Mouse (Mus musculus): Measurements from ENCODE around the gene Dgcr2. TPM values are rescaled to one million over a fixed set of nuclear protein-coding genes. Genes with fewer than 3 reads are reported as not detected.

Dgcr2 gene
- polyA plus RNA-seq, 1 experiment from 2014 or later = 47.9 TPM

- no peak overlapping the region for H3K4me3 ChIP-seq (ENCODE audit: low read depth, low read length)
- H3K27ac ChIP-seq (ENCODE audit: low read depth, low read length) = no peak overlapping the region
- WGBS = 80% methylated on average over 6 of the region's 6 CpGs
- peaks cover 43% of the 10 kb centered on the region for H3K36me3 ChIP-seq (ENCODE audit: control insufficient read depth, insufficient read depth, low read length)
- ATAC-seq (replicated peaks; ENCODE audit: low FRiP score) (no peak), DNase-seq (ENCODE audit: low spot score) (no peak)
- no peaks in the 10 kb centered on the region for H3K9me3 ChIP-seq (ENCODE audit: control insufficient read depth, low read length)
- H3K4me1 ChIP-seq (replicated peaks; ENCODE audit: control insufficient read depth, insufficient read depth, low read length) = no peaks in the 10 kb centered on the region
- H3K27me3 ChIP-seq (replicated peaks; ENCODE audit: control insufficient read depth, insufficient read depth, low read length) = no peaks in the 10 kb centered on the region
- no peak overlapping the region for H3K4me2 ChIP-seq
- H3K9ac ChIP-seq (ENCODE audit: low read depth, low read length) = no peak overlapping the region
Measured at GRCm38 (mm10) chr16:17849486-17849885, 48.9 kb downstream of the Dgcr2 start.

- H3K9me3 ChIP-seq (ENCODE audit: control insufficient read depth, low read length) = no peaks in the 10 kb centered on the region
- no peak overlapping the region for H3K4me3 ChIP-seq (ENCODE audit: low read depth, low read length)
- H3K27ac ChIP-seq (ENCODE audit: low read depth, low read length) = no peak overlapping the region
- H3K9ac ChIP-seq (ENCODE audit: low read depth, low read length) = no peak overlapping the region
- DNase-seq (ENCODE audit: low spot score) (no peak), ATAC-seq (replicated peaks; ENCODE audit: low FRiP score) (no peak)
- WGBS = 29% methylated on average over 1 of the region's 1 CpGs
- peaks cover 42% of the 10 kb centered on the region for H3K36me3 ChIP-seq (ENCODE audit: control insufficient read depth, insufficient read depth, low read length)
- H3K4me1 ChIP-seq (replicated peaks; ENCODE audit: control insufficient read depth, insufficient read depth, low read length) = no peaks in the 10 kb centered on the region
- no peak overlapping the region for H3K4me2 ChIP-seq
- H3K27me3 ChIP-seq (replicated peaks; ENCODE audit: control insufficient read depth, insufficient read depth, low read length) = no peaks in the 10 kb centered on the region
Measured at GRCm38 (mm10) chr16:17848928-17849327, 49.4 kb downstream of the Dgcr2 start.

GRCm38 (mm10) chr16:17848431-17848830 lies 49.9 kb downstream of the Dgcr2 start:
- H3K27me3 ChIP-seq (replicated peaks; ENCODE audit: control insufficient read depth, insufficient read depth, low read length) = no peaks in the 10 kb centered on the region
- no peak for DNase-seq (ENCODE audit: low spot score)
- H3K4me3 ChIP-seq (ENCODE audit: low read depth, low read length) = no peak overlapping the region
- H3K27ac ChIP-seq (ENCODE audit: low read depth, low read length) = no peak overlapping the region
- H3K4me1 ChIP-seq (replicated peaks; ENCODE audit: control insufficient read depth, insufficient read depth, low read length) = no peaks in the 10 kb centered on the region
- no peak overlapping the region for H3K9ac ChIP-seq (ENCODE audit: low read depth, low read length)
- 87% methylated on average over 6 of the region's 6 CpGs for WGBS
- no peak overlapping the region for H3K4me2 ChIP-seq
- no peak for ATAC-seq (replicated peaks; ENCODE audit: low FRiP score)
- peaks cover 47% of the 10 kb centered on the region for H3K36me3 ChIP-seq (ENCODE audit: control insufficient read depth, insufficient read depth, low read length)
- H3K9me3 ChIP-seq (ENCODE audit: control insufficient read depth, low read length) = no peaks in the 10 kb centered on the region

- Histone ChIP-seq H3K4me3 (ENCODE audit: low read depth, low read length) (no peak overlapping the region), H3K4me2 (no peak overlapping the region), H3K27me3 (replicated peaks; ENCODE audit: control insufficient read depth, insufficient read depth, low read length) (no peaks in the 10 kb centered on the region), H3K9ac (ENCODE audit: low read depth, low read length) (no peak overlapping the region), H3K27ac (ENCODE audit: low read depth, low read length) (no peak overlapping the region), H3K9me3 (ENCODE audit: control insufficient read depth, low read length) (no peaks in the 10 kb centered on the region), H3K36me3 (ENCODE audit: control insufficient read depth, insufficient read depth, low read length) (peaks cover 45% of the 10 kb centered on the region), H3K4me1 (replicated peaks; ENCODE audit: control insufficient read depth, insufficient read depth, low read length) (no peaks in the 10 kb centered on the region)
- 89% methylated on average over 10 of the region's 10 CpGs for WGBS
- no peak for DNase-seq (ENCODE audit: low spot score)
- no peak for ATAC-seq (replicated peaks; ENCODE audit: low FRiP score)
Measured at GRCm38 (mm10) chr16:17843701-17844365, 54.5 kb downstream of the Dgcr2 start.

GRCm38 (mm10) chr16:17842437-17842836 lies 55.9 kb downstream of the Dgcr2 start:
- Histone ChIP-seq H3K4me1 (replicated peaks; ENCODE audit: control insufficient read depth, insufficient read depth, low read length) (no peaks in the 10 kb centered on the region), H3K27me3 (replicated peaks; ENCODE audit: control insufficient read depth, insufficient read depth, low read length) (peaks cover 4% of the 10 kb centered on the region; the same call in 1 of the 2 replicates), H3K4me2 (no peak overlapping the region), H3K36me3 (ENCODE audit: control insufficient read depth, insufficient read depth, low read length) (peaks cover 38% of the 10 kb centered on the region), H3K9me3 (ENCODE audit: control insufficient read depth, low read length) (no peaks in the 10 kb centered on the region), H3K9ac (ENCODE audit: low read depth, low read length) (no peak overlapping the region), H3K4me3 (ENCODE audit: low read depth, low read length) (no peak overlapping the region), H3K27ac (ENCODE audit: low read depth, low read length) (no peak overlapping the region)
- DNase-seq (ENCODE audit: low spot score) (no peak), ATAC-seq (replicated peaks; ENCODE audit: low FRiP score) (no peak)
- 88% methylated on average over 7 of the region's 7 CpGs for WGBS

- Histone ChIP-seq H3K4me2 (no peak overlapping the region), H3K27ac (ENCODE audit: low read depth, low read length) (no peak overlapping the region), H3K4me1 (replicated peaks; ENCODE audit: control insufficient read depth, insufficient read depth, low read length) (no peaks in the 10 kb centered on the region), H3K27me3 (replicated peaks; ENCODE audit: control insufficient read depth, insufficient read depth, low read length) (peaks cover 27% of the 10 kb centered on the region), H3K9ac (ENCODE audit: low read depth, low read length) (no peak overlapping the region), H3K36me3 (ENCODE audit: control insufficient read depth, insufficient read depth, low read length) (peaks cover 25% of the 10 kb centered on the region), H3K9me3 (ENCODE audit: control insufficient read depth, low read length) (no peaks in the 10 kb centered on the region), H3K4me3 (ENCODE audit: low read depth, low read length) (no peak overlapping the region)
- ATAC-seq (replicated peaks; ENCODE audit: low FRiP score) (no peak), DNase-seq (ENCODE audit: low spot score) (no peak)
- 81% methylated on average over 4 of the region's 4 CpGs for WGBS
Measured at GRCm38 (mm10) chr16:17839976-17840375, 58.4 kb downstream of the Dgcr2 start.

- WGBS = 78% methylated on average over 6 of the region's 6 CpGs
- no peak for DNase-seq (ENCODE audit: low spot score)
- Histone ChIP-seq H3K4me1 (replicated peaks; ENCODE audit: control insufficient read depth, insufficient read depth, low read length) (peaks cover 2% of the 10 kb centered on the region; the same call in 1 of the 2 replicates), H3K27ac (ENCODE audit: low read depth, low read length) (no peak within 1 kb of the TSS), H3K36me3 (ENCODE audit: control insufficient read depth, insufficient read depth, low read length) (peaks cover 13% of the 10 kb centered on the region), H3K27me3 (replicated peaks; ENCODE audit: control insufficient read depth, insufficient read depth, low read length) (peaks cover 46% of the 10 kb centered on the region), H3K9me3 (ENCODE audit: control insufficient read depth, low read length) (no peaks in the 10 kb centered on the region), H3K9ac (ENCODE audit: low read depth, low read length) (no peak within 1 kb of the TSS), H3K4me3 (ENCODE audit: low read depth, low read length) (no peak within 1 kb of the TSS), H3K4me2 (no peak within 1 kb of the TSS)
- ATAC-seq (replicated peaks; ENCODE audit: low FRiP score) = no peak
Measured at GRCm38 (mm10) chr16:17838051-17838450, 60.3 kb downstream of the Dgcr2 start, which contains the start of gene Car15. Car15 (minus strand) TSS chr16:17838364.

- H3K4me1 ChIP-seq (replicated peaks; ENCODE audit: control insufficient read depth, insufficient read depth, low read length) = peaks cover 2% of the 10 kb centered on the region; the same call in 1 of the 2 replicates
- no peaks in the 10 kb centered on the region for H3K9me3 ChIP-seq (ENCODE audit: control insufficient read depth, low read length)
- ATAC-seq (replicated peaks; ENCODE audit: low FRiP score) (no peak), DNase-seq (ENCODE audit: low spot score) (no peak)
- H3K36me3 ChIP-seq (ENCODE audit: control insufficient read depth, insufficient read depth, low read length) = no peaks in the 10 kb centered on the region
- H3K27me3 ChIP-seq (replicated peaks; ENCODE audit: control insufficient read depth, insufficient read depth, low read length) = peaks cover 72% of the 10 kb centered on the region
- no peak overlapping the region for H3K27ac ChIP-seq (ENCODE audit: low read depth, low read length)
- 51% methylated on average over 13 of the region's 13 CpGs for WGBS
- H3K4me2 ChIP-seq = no peak overlapping the region
- no peak overlapping the region for H3K9ac ChIP-seq (ENCODE audit: low read depth, low read length)
- no peak overlapping the region for H3K4me3 ChIP-seq (ENCODE audit: low read depth, low read length)
Measured at GRCm38 (mm10) chr16:17835481-17835880, 62.9 kb downstream of the Dgcr2 start.

- DNase-seq (ENCODE audit: low spot score) = no peak
- H3K27ac ChIP-seq (ENCODE audit: low read depth, low read length) = no peak overlapping the region
- H3K4me1 ChIP-seq (replicated peaks; ENCODE audit: control insufficient read depth, insufficient read depth, low read length) = peaks cover 2% of the 10 kb centered on the region; the same call in 1 of the 2 replicates
- H3K36me3 ChIP-seq (ENCODE audit: control insufficient read depth, insufficient read depth, low read length) = no peaks in the 10 kb centered on the region
- no peak overlapping the region for H3K9ac ChIP-seq (ENCODE audit: low read depth, low read length)
- H3K27me3 ChIP-seq (replicated peaks; ENCODE audit: control insufficient read depth, insufficient read depth, low read length) = peaks cover 81% of the 10 kb centered on the region
- 50% methylated on average over 7 of the region's 7 CpGs for WGBS
- no peak overlapping the region; the same call in 1 of the 2 replicates for H3K4me2 ChIP-seq
- ATAC-seq (replicated peaks; ENCODE audit: low FRiP score) = no peak
- H3K4me3 ChIP-seq (ENCODE audit: low read depth, low read length) = peak overlapping the region; percentile 59; the same call in 1 of the 2 replicates
- no peaks in the 10 kb centered on the region for H3K9me3 ChIP-seq (ENCODE audit: control insufficient read depth, low read length)
Measured at GRCm38 (mm10) chr16:17834543-17834942, 63.8 kb downstream of the Dgcr2 start.

Measured in liver, embryonic 11.5 days (tissue).